ENCODE assay signal across 25 mouse cellular contexts in the genomic region with DNA sequence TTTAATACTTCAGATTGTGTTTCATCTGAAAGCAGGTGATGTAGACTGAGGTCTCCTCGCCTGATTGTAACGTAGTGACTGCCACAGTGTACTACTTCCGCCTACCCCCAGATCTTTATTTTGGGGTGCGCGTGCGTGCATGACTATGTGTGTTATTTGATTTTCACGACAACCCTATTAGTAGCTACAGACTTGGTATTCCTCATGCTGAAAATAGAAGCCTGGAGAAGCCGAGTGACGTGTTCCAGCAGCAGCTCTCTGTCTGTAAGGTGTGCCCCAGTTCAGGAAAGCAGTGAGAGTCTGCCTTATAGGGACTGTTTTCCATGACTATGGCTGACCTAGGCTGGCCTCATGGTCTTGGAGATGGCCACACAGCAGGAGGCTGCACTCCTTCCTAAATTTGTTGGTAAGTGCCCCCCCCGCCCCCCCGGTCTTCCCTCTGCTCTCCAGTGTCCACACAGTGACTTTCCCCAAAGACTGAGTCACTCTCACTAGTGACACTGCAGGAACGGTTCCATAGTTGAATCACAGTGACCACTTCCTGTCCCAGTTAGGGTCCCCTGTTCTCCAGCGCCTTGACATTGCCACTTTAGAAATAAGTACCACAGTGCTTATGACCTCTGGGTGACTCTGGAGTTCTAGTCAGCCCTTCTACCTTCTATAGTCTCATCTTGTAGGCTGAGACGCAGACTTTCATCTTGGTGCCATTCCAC. TPM values are rescaled to one million over a fixed set of nuclear protein-coding genes. Genes with fewer than 3 reads are reported as not detected.
DNase-seq lines count a peak whose midpoint lies in the region; ATAC-seq and TF ChIP-seq lines count a peak whose summit lies in the region.
"Had no signal": no experiment of that assay in that cellular context is flagged by ENCODE, and none has a peak within 500 bp of the region (broad histone marks: within the 10 kb centered on the region; RNA-seq: fewer than 3 reads in every experiment).

No protein-coding gene starts in this region.

- no peak overlapping the region for H3K4me3 ChIP-seq in forebrain, embryonic 10.5 days
- no peak overlapping the region for H3K4me3 ChIP-seq in forebrain, embryonic 13.5 days
- H3K4me3 ChIP-seq in embryonic fibroblast, embryonic 13.5 days (ENCODE audit: insufficient read depth, low read length), result no peak overlapping the region
- H3K4me3 ChIP-seq in myocyte, result no peak overlapping the region
- H3K4me3 ChIP-seq: embryonic facial prominence, embryonic 15.5 days; hindbrain, embryonic 13.5 days; left cerebral cortex, adult 2 months; lung, embryonic 15.5 days; midbrain, embryonic 10.5 days; stomach, embryonic 15.5 days had no signal

- H3K27ac ChIP-seq in forebrain, embryonic 10.5 days, result peak overlapping the region; percentile 66
- H3K27ac ChIP-seq in forebrain, embryonic 13.5 days, result no peak overlapping the region
- H3K27ac ChIP-seq in embryonic fibroblast, embryonic 13.5 days (ENCODE audit: insufficient read depth, low read length), result peak overlapping the region; percentile 21; the same call in 1 of the 2 replicates
- H3K27ac ChIP-seq: embryonic facial prominence, embryonic 15.5 days; hindbrain, embryonic 13.5 days; kidney, postnatal 0 days; left cerebral cortex, adult 2 months; liver, embryonic 14.5 days; lung, embryonic 15.5 days; midbrain, embryonic 10.5 days; stomach, embryonic 15.5 days had no signal

- DNase-seq in forebrain, embryonic 10.5 days (ENCODE audit: extremely low spot score, low spot score), result no peak
- peak; percentile 61 for DNase-seq in 3134 (ENCODE audit: extremely low read depth, insufficient read length, low spot score)
- DNase-seq in urinary bladder, postnatal 10 days (ENCODE audit: low spot score), result no peak
- no peak for DNase-seq in urinary bladder, postnatal 36 days (ENCODE audit: low spot score in 2 of 2)
- DNase-seq: adrenal gland, postnatal 36 days; cerebellum, adult 18-20 months; cerebellum, postnatal 25 days; forebrain, postnatal 0 days; kidney, adult 18-20 months; layer of hippocampus, adult 9-11 months; lung, postnatal 36 days; thymus, adult 18-20 months had no signal

- TF ChIP-seq POLR2A in embryonic fibroblast, embryonic 13.5 days (IDR thresholded peaks at IDR 0.05; ENCODE audit: low read depth, low read length), result no peak
- TF ChIP-seq POLR2A in myocyte (IDR thresholded peaks at IDR 0.05; ENCODE audit: insufficient read length, low read depth), result no peak

- no peak for TF ChIP-seq CTCF in embryonic fibroblast, embryonic 13.5 days (IDR thresholded peaks at IDR 0.05; ENCODE audit: borderline replicate concordance, insufficient read depth, low read length)

- no peaks in the 10 kb centered on the region for H3K79me2 ChIP-seq in myocyte (ENCODE audit: control insufficient read depth, insufficient read depth)

- no peak overlapping the region for H3K4me2 ChIP-seq in forebrain, embryonic 13.5 days
- peak overlapping the region; percentile 0 for H3K4me2 ChIP-seq in myocyte (ENCODE audit: low read depth)
- H3K4me2 ChIP-seq: embryonic facial prominence, embryonic 15.5 days; heart, embryonic 11.5 days; hindbrain, embryonic 13.5 days; lung, embryonic 15.5 days; stomach, embryonic 15.5 days had no signal

- no peaks in the 10 kb centered on the region for H3K9me3 ChIP-seq in forebrain, embryonic 10.5 days
- H3K9me3 ChIP-seq in forebrain, embryonic 13.5 days (replicated peaks), result no peaks in the 10 kb centered on the region
- H3K9me3 ChIP-seq: embryonic facial prominence, embryonic 15.5 days; hindbrain, embryonic 13.5 days; lung, embryonic 15.5 days; midbrain, embryonic 10.5 days; stomach, embryonic 15.5 days had no signal

- H3K4me1 ChIP-seq in forebrain, embryonic 10.5 days, result peaks cover 23% of the 10 kb centered on the region
- no peaks in the 10 kb centered on the region for H3K4me1 ChIP-seq in forebrain, embryonic 13.5 days
- H3K4me1 ChIP-seq in embryonic fibroblast, embryonic 13.5 days (ENCODE audit: control insufficient read depth, insufficient read depth, low read length), result no peaks in the 10 kb centered on the region
- H3K4me1 ChIP-seq: embryonic facial prominence, embryonic 15.5 days; lung, embryonic 15.5 days; stomach, embryonic 15.5 days had no signal

- WGBS in forebrain, embryonic 10.5 days, result 94% methylated on average over 14 of the region's 14 CpGs
- WGBS in forebrain, embryonic 13.5 days, result 95% methylated on average over 14 of the region's 14 CpGs

- no peak overlapping the region for H3ac ChIP-seq in myocyte (ENCODE audit: control insufficient read depth, insufficient read length)

- no peaks in the 10 kb centered on the region for H3K36me3 ChIP-seq in forebrain, embryonic 10.5 days (replicated peaks)
- H3K36me3 ChIP-seq in forebrain, embryonic 13.5 days (ENCODE audit: poor library complexity, severe bottlenecking), result no peaks in the 10 kb centered on the region
- no peaks in the 10 kb centered on the region for H3K36me3 ChIP-seq in myocyte (ENCODE audit: control insufficient read depth, insufficient read depth)
- H3K36me3 ChIP-seq: embryonic facial prominence, embryonic 15.5 days; hindbrain, embryonic 13.5 days; lung, embryonic 15.5 days; midbrain, embryonic 10.5 days; stomach, embryonic 15.5 days had no signal

- no peak overlapping the region for H3K9ac ChIP-seq in forebrain, embryonic 13.5 days
- H3K9ac ChIP-seq: embryonic facial prominence, embryonic 15.5 days; forebrain, postnatal 0 days; hindbrain, embryonic 13.5 days; liver, embryonic 14.5 days; lung, embryonic 15.5 days; stomach, embryonic 15.5 days had no signal

- ATAC-seq in forebrain, embryonic 13.5 days, result no peak
- ATAC-seq: forebrain, postnatal 0 days; midbrain, embryonic 16.5 days had no signal

- H3K27me3 ChIP-seq in forebrain, embryonic 10.5 days (ENCODE audit: poor library complexity, severe bottlenecking), result no peaks in the 10 kb centered on the region
- H3K27me3 ChIP-seq in forebrain, embryonic 13.5 days, result no peaks in the 10 kb centered on the region
- no peaks in the 10 kb centered on the region for H3K27me3 ChIP-seq in myocyte (ENCODE audit: control insufficient read depth, insufficient read depth, insufficient read length)
- H3K27me3 ChIP-seq: embryonic facial prominence, embryonic 15.5 days; hindbrain, embryonic 13.5 days; lung, embryonic 15.5 days; stomach, embryonic 15.5 days had no signal

TF ChIP-seq in myocyte, 11 proteins besides CTCF, POLR2A, EP300 and RAD21:
- TF ChIP-seq TCF12 (IDR thresholded peaks at IDR 0.05; ENCODE audit: insufficient read depth, poor library complexity, severe bottlenecking), result no peak

RNA-seq across cellular contexts. Expression of a gene that starts 23.1 kb away (rescaled TPM):
- 635 and 662 TPM in 2 replicates for polyA plus RNA-seq in forebrain, embryonic 10.5 days (2016; fragmentation: Nextera tagmentation; extraction: Ambion mirVana)
- polyA plus RNA-seq in forebrain, embryonic 13.5 days (2015; fragmentation: Nextera tagmentation; extraction: Ambion mirVana), result 412 and 436 TPM in 2 replicates
- polyA plus RNA-seq in embryonic fibroblast, embryonic 13.5 days (2011; ENCODE audit: insufficient read length, low read depth, missing spikeins), result 153 and 193 TPM in 2 replicates
- polyA plus RNA-seq in myocyte (2012; fragmentation: generic; extraction: Trizol), result 34.3 TPM

RNA-seq across cellular contexts. Expression of a gene that starts 34.5 kb away (rescaled TPM):
- polyA plus RNA-seq in forebrain, embryonic 10.5 days (2016; fragmentation: Nextera tagmentation; extraction: Ambion mirVana), result 81.4 and 87.6 TPM in 2 replicates
- 87.3 and 87.4 TPM in 2 replicates for polyA plus RNA-seq in forebrain, embryonic 13.5 days (2015; fragmentation: Nextera tagmentation; extraction: Ambion mirVana)
- polyA plus RNA-seq in embryonic fibroblast, embryonic 13.5 days (2011; ENCODE audit: insufficient read length, low read depth, missing spikeins), result 54.2 and 67.8 TPM in 2 replicates
- polyA plus RNA-seq in myocyte (2012; fragmentation: generic; extraction: Trizol), result 6.5 TPM

RNA-seq across cellular contexts. Expression of a gene that starts 36.8 kb away (rescaled TPM):
- 9.0 and 9.2 TPM in 2 replicates for polyA plus RNA-seq in forebrain, embryonic 10.5 days (2016; fragmentation: Nextera tagmentation; extraction: Ambion mirVana)
- 1.5 and 1.8 TPM in 2 replicates for polyA plus RNA-seq in forebrain, embryonic 13.5 days (2015; fragmentation: Nextera tagmentation; extraction: Ambion mirVana)
- 19.5 and 40.5 TPM in 2 replicates for polyA plus RNA-seq in embryonic fibroblast, embryonic 13.5 days (2011; ENCODE audit: insufficient read length, low read depth, missing spikeins)
- polyA plus RNA-seq in myocyte (2012; fragmentation: generic; extraction: Trizol), result 4.5 TPM
